Mouse (Mus musculus) urinary bladder, postnatal 10 days (tissue): ENCODE measurements around the gene Tradd.

Experiments
- DNase-seq: peaks from one replicate; pipeline ENCODE4 v3.0.0; 2022; ENCODE audit warnings: low spot score

The Tradd gene

DNA sequence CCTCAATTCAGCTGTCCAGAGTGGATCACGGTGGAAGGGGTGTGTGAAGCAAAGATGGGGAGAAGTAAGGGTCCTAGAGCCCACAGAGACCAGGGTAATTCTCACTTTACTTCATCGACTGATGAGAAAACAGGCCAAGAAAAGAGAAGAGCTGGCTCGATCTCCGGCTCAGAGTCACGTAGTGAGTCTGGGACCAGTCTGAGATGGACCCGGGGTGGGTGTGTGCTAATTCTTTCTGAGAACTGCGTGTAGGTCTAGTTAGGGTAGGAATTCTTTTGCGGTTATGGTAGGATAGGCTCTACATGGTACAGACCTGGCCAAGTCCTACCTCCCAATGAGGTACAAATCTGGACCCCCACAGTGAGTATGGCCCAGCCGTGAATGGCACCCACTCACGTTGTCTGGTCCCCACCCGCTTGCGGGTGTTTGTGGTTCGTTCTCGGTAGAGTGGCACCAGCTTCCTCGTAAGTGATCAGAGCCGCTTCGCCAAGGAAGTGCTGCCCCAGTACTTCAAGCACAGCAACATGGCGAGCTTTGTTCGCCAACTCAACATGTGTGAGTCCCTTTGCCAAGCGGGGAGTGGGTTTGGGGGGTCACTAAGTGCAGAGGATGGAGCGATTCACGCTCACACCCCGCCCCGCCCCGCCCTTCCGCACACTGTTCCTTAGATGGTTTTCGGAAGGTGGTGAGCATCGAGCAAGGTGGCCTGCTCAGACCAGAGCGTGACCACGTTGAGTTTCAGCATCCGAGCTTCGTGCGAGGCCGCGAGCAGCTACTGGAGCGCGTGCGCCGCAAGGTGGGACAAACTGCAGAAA, 5.9 kb upstream of the Tradd start:
- no peak for DNase-seq

DNA sequence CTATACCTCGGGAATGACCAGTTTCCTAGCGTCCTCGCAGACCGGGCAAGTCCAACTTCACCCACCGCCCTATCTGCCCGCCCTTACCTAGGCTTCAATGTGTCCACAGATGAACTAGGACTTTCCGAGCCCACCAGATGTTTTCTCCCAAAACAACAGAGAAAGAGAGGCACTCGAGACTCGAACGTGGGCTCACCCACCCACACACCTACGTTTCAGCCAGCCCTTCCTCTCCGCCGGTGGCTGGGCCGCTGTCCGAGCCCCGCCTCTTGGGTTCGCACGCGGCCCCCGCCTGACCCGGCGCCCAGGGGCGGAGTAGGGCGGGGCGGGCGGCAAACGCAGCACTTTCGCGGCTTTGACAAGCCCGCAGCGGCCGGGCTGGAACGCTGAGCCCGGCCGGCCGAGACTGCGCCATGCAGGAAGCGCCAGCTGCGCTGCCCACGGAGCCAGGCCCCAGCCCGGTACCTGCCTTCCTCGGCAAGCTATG, 5.1 kb upstream of the Tradd start, which contains the start of gene Hsf4:
Hsf4 (plus strand) TSS at position 341 of the 487 bp plus-strand sequence.
- no peak for DNase-seq

DNA sequence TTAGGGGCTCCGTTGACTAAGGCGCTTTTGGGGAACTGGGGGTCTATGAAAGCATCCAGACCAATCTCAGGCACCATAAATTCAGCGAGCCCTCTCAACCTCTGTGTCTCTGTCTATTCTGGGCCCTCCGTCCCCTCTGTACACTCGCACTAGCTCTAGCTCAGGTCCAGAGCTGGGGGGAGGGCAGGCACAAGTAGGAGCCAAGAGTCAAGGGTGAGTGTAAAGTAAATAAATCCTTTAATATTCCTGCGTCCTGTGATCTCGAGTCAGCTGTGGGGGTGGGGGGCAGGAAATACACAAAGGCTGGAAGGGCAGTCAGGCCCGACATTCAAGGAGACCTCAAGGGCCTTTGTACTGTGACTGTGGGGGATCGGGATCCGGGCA, 4.7 kb upstream of the Tradd start:
- DNase-seq, result no peak

DNA sequence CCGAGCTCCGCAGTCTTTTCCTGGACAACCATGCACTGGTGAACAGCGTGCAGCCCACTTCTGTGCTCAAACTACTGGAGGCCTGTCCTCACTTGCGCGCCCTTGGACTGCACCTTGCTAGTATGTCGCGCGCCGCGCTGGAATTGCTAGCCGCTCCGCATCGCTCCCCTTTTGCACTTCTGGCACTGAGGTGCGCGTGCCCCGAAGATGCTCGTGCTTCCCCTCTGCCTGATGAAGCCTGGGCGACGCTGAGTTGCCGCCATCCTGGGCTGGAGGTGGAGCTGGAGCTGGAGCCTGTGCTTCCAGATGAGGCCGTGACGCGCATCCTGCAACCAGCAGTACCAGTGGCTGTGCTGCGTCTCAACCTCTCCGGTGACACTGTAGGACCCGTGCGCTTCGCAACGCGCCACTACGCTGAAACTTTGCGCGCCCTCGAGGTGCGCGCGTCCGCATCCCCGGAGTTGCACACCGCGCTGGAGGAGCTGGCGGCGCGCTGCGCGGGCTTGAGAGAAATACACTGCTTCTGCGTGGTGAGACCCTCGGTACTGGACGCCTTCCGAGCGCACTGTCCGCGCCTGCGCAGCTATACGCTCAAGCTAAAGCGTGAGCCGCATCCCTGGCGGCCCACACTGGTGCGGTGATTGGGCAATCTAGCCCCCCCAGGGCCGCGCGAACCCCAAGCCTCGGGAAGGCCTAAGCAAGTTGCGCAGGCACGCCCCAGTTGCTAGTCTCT, 4.1 kb upstream of the Tradd start:
- DNase-seq, result no peak

DNA sequence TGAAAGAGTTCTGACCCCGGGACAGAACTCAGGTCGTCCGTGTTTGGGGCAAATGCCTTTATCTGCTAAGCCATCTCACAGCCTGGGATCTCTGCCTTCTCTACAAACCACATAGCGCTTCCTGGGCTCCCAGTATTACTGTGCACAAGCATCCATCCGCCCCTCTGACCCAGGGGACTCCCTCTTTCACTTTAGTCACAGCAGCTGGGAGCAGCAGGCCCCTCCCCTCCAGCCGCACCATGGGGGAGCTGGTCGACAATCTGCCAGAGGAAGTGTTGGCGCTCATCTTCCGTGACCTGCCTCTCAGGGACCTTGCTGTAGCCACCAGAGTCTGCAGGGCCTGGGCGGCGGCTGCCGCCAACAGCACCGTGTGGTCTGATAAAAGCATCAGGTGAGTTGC, 2.4 kb upstream of the Tradd start:
- no peak for DNase-seq

DNA sequence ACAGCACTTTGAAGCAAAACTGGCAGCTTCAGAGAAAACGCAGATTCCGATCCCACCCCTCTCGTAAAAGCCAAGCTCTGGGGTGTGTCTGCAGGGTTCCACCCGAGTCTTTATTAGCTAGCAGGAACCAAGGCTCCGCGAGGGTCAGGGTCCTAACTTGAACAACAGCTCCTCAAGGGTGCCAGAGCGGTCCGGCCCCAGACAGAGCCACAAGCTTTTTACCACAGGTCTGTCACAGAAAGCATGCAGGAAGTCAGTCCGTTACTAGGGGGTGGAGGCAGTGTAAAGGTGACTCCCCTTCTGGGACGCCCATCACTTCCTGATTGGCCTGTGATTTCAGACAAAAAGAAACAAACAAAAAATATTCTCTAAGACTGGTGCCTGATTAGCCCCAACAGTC, 719 bp upstream of the Tradd start:
- no peak for DNase-seq

DNA sequence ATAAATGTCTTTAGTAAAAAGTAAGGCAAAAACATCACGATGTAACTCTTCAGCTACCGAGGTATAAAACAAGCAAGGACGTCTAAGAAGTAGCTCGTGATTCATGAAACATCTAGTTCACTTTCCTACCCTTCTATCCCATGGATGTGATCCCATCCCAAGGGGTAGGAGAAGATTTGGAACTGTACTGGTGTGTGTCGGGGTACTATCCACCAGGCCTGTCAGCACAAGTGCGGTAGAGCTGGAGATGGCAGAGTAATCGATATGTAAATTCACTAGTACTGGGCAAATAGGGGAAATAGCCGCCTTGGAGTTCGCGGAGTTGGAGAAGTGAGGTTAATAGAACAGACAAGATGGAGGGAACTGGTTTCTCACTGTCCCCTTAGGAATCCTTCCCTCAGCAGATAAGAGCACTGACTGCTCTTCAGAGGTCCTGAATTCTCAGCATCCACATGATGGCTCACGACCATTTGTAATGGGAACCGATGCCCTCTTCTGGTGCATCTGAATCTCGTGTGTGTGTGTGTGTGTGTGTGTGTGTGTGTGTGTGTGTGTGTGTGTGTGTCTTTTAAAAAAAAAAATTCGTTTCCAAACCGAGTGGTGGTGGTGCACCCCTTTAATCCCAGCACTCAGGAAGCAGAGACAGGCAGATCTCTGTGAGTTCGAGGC, 1.0 kb downstream of the Tradd start:
- no peak for DNase-seq

DNA sequence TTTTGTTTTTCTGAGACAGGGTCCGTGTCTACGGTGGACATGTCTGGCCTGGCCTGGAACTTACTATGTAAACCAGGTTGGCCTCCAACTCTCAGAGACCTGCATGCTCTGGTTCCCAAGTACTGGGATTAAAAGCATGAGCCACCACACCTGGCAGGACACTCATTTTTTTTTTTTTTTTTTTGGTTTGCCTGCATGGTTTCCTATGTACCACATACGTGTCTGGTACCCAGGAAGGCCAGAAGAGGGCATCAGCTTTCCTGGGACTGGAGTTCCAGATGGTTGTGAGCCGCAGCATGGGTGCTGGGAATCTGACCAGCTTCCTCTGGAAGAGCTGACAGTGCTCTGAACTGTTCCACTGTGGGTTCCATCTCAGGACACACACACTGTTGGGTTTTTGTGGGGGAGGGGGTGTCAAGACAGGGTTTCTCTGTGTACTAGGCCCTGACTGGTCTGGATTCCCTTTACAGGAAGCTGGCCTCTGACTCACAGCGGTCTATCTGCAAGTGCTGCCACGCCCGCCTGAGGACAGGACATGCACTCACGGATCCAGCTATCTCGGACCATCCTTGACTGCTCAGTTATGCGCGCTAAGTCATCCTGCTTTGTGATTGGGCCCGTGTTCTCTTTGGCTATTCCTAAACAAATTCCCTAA, 3.0 kb downstream of the Tradd start:
- no peak for DNase-seq

DNA sequence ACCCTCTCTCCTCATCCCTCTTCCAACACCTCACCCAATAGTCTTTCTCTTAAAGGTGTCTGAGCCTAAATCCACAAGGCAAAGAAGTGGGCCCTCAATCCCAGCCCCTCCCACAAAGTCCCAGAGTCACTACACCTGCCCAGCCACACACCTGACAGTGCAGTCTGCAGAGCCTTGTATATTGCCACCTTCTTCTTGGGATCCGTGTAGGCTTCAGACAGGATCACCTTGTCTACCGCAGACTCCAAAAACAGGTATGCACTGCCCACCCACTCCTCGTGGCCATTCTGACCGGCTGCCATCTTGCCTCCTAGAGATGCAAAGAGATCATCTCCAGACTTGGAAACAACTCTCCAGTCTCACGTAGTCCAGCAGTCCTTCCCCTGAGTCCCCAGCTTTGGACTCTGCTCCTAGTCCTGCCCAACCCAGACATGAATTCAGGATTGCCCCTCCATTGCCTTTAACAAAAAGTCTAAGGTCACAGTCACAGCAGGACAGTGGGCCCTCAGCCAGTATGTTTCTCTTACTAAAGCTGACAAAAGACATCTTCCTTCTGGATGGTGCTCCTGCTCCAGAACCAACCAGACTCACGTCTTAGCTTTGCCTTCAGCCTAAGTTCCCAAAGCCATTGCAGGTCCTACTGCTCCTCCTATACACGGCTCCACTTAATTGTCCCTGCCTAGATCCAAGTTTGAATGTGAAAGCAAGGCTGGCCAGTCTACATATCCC, 3.9 kb downstream of the Tradd start:
- DNase-seq, result no peak

DNA sequence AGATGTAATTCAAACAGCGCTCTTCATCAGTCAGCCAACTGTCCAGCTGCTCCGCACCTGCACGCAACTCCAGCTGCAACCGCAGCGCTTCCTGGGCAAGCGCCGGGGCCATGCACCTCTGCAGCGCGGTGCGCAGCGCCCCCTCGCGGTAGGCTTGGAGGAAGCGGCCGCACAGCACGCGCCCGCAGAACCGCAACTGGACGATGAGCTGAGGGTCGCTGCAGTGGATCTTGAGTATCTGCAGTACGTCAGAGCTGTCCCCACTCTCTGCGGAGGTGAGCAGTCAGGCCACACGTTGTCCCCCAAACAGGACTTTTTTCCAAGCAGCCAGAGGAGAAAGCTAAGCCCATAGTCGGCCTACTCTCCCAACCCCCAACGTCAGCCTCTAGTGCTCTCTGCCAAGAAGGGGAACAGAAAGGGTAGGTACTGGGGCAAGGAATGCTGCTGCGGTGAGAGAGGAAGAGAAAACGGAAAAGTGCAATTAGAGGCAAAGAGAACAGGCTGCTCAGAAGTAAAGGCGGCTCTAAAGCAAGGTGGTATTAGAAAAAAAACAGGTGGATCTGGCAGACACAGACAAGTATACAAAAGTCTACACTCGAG, 4.6 kb downstream of the Tradd start:
- DNase-seq, result no peak

DNA sequence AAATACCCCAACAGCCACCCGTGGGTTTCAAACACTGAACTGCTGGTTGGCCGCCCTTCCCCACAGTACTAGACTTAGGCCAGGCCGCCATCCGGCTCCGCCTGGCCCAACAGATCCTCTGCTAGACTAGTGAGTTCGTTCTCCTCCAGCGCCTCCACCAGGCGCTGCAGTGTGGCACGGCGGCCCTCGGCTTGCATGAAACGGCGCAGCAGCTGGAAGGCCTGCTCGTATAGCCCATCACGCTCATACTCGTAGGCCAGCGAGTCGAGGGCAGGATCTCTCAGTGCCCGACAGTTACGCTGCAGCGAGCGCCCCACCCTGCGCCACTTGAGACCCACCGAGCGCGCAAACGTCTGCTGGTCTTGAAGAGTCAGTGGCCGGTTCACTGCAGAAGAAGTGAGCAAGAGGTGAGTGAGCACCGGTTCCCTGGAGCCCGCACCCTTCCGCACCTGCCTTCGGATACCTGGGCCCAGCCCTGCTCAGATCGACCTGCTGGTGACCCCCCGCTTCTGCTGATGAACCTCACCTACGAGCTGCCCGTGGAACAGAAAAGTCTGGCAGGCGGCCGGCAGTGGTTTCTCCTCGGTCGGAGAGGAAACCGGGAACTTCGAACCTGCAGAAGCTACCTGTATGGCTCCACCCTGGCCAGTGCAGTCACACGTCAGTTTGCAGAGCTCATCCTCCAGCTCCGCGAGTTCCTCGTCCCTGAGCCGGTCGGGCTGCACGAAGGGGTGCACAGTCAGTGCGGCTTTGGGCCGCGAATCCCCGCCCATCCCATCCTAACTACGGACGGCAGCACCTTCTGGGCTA, 5.3 kb downstream of the Tradd start:
- no peak for DNase-seq

DNA sequence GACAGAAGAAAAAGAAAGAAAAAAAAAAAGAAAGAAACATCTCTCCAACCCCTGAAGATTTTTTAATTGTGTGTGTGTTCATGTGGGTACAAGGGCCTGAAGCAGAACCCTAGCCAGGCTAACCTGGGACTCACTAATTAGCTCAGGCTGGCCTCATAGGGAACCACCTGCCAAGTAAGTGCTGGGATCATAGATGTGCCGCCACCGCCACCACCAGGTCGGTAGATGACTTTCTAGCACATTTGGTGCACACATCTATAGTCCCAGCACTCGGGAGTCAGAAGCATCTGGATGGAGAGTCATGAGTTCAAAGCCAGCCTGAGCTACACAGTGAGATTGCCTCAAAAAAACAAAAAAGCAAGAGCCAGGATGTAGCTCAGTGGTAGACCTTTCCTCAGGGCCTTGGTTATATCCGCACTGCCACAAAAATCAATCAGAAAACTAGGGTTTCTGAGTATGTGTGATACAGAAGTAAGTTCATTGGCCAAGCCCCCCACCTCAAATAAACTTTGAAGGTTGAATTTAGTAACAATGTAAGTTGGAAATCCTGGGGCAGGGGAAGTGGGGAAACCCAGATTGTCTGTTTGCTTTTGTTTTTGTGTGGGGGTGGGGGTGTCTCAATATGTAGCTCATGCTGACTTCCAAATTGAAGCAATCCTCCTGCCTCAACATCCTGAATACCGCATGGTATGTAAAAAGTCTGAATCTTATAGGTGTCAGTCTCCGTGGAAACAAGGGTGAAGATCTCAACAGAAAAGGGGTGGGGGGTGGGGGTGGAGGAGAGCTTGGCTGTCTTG, 6.9 kb downstream of the Tradd start:
- DNase-seq, result no peak

DNA sequence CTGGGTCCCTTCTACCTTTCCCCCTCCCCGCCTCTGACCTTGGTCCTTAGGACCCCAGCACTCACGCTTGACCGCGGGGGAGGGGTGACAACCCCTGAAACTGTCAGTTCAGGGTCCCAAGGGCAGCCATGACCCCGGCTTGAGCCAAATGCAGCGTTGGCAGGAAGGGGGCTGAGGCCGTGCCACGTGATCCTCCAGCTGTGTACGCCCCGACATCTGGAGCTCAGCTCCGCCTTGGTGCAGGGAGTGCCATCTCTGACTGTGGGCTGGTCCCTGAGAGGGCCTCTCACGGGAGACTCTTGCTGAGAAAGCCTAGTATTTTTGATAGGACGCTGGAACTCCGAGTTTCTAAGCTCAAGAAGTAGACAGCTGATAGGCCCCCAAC, 9.5 kb downstream of the Tradd start, which contains the start of gene B3gnt9:
B3gnt9 (minus strand) TSS at position 188 of the 385 bp plus-strand sequence.
- no peak for DNase-seq

DNA sequence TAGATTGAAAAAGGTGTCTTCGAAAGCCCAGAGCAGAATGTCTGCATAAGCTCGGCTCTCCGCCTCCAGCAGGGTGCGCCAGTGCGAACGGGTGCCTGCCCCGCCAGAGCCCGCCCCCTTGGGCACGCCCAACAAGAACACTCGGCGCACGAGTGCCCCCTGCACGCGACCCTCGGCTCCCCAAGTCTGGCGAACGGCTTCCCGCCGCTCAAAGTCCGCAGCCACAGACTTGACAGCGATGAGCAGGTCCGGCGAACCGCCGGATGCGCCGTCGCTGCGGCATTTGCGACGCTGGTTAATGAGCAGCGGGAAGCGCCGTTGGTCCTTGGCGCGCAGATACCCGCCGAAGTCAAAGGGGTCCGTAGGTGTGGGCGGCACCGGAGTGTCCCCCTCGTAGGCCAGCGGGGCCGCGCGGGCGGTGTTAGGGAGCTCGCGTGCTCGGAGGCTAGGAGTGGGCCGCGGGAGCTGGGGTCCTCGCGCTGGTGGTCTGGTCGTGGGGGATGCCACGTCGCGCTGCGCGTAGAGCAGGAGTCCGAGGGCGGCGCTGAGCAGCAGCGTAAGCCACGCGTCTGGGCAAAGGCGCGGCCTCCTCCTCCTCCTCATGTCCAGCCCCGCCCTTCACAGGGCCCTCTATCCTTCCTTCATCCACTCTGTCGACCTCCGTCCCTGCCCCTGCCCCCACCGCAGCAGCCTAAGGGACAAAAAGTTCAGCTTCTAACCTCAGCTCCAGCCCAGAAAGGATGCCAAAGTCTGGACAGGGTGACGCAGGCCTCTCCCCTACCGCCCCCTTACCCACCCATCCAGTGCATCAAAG, 10.1 kb downstream of the Tradd start:
- DNase-seq, result peak; percentile 68

DNA sequence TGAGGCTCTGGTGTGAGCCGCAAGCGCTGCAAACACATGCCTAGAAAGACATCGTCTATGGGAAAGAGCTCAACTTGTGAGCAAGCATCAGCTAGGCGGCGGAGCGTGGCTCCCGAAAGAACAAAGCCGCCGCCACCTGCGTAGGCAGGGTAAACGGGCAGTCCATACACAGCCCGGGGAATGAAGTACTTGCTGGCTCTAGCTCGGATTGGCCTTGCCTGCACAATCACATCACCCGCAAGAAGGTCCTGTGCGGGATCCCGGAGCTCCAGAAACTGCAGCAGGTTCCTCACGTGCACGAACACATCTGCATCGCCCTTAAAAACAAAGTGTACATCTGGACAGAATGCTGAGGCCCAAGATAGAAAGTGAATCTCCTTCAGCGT, 10.7 kb downstream of the Tradd start:
- DNase-seq, result no peak

DNA sequence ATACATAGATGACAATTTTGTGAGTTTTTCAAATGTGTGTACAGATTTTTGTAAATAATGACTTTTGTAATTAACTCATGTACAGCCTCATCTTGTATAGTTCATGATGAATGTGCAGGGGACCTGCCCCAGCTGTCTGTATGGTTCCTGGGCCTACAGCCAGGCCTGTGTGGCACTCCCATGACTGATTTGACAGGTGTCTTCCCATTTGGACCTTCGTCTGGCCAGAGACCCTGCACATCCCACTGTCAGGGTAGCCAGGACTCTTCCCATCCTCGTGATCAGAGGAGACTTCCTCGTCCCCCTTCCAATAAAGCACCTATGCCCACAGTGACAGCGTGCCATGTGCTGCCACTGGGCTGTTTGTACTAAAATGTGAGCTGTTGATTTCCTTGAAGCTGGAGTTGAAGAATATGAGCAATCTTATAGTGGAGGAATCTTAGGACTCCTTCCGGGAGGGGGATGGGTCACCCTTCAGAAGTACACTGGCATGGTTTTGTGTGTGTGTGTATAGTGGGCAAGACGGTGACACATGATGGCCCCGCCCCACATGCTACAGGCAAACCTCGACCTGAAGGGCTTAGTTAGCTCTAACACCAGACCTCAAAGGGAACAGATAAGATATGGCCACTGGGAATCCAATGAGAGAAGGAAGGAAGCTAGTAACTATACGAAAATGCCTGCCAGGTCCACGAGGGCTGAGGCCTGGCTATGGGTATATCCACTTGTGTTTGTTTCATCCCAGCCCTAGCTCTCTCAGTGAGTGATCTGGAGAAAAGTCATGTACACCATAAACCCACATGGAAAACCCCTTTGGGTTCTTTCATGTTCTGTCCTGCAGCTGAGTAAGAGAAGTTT, 11.5 kb downstream of the Tradd start:
- DNase-seq, result no peak

DNA sequence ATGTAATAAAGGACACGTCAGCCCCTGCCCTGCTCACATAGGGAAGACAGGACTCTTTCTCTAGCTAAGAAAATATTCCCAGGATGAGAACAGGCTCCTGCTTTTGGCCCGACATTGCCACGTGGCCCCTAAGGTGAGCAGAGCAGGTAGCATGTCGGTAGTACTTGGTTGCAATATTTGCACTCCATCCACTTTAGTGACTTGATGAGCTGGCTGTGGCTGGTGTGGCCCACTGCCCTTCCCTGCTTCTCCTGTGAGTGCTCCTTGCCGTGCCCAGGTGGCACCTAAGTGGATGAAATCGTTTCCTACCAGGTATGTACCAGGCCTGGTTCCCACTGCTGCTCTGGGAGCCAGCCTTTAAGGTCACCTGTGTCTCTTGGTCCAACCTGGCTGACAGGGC, 12.5 kb downstream of the Tradd start:
- no peak for DNase-seq

DNA sequence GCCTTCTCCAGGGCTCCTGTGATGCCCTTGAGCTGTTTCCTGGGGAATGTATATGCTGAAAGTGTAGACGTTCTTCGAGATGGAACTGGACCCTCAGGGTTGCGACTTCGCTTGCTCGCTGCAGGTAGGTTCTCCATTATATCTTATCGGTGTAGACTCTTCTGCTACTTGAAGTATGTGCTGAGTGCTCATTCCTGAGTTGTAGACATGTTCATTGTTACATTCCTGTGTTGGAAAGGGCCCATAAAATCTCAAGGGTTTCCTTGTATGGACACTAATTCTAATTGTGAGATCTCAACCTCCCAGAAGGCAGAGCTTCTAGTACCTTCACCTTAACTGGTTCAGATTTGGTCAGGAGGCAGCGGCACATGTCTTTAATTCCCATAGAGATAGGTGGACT, 23.4 kb downstream of the Tradd start:
- DNase-seq, result no peak
